Mouse (Mus musculus): Measurements from ENCODE around the gene Oaf.

Oaf gene

GRCm38 (mm10) chr9:43226573-43227160, 13.0 kb downstream of the Oaf start:
- in situ Hi-C loops (cut with MboI; ENCODE audit: low sequenced_read_pairs): loop anchor here (10.0 kb wide), 1 partner anchor 58 kb away; no protein-coding TSS in a partner anchor

- in situ Hi-C loops (cut with MboI; ENCODE audit: low sequenced_read_pairs): loop anchor here (10.0 kb wide), 1 partner anchor 59 kb away; no protein-coding TSS in a partner anchor
Measured at GRCm38 (mm10) chr9:43225481-43225880, 14.2 kb downstream of the Oaf start.

- in situ Hi-C loops (cut with MboI; ENCODE audit: low sequenced_read_pairs): loop anchor here (10.0 kb wide), 1 partner anchor 60 kb away; no protein-coding TSS in a partner anchor
Measured at GRCm38 (mm10) chr9:43224771-43225355, 14.8 kb downstream of the Oaf start.

- in situ Hi-C loops (cut with MboI; ENCODE audit: low sequenced_read_pairs): loop anchor here (10.0 kb wide), 1 partner anchor 62 kb away; no protein-coding TSS in a partner anchor
Measured at GRCm38 (mm10) chr9:43222429-43222715, 17.3 kb downstream of the Oaf start.

GRCm38 (mm10) chr9:43221643-43222428, 17.9 kb downstream of the Oaf start:
- in situ Hi-C loops (cut with MboI; ENCODE audit: low sequenced_read_pairs): loop anchor here (10.0 kb wide), 1 partner anchor 63 kb away; no protein-coding TSS in a partner anchor

- in situ Hi-C loops (cut with MboI; ENCODE audit: low sequenced_read_pairs): loop anchor here (5.0 kb wide), 1 partner anchor 69 kb away; no protein-coding TSS in a partner anchor
Measured at GRCm38 (mm10) chr9:43210771-43211450, 28.8 kb downstream of the Oaf start.

- in situ Hi-C loops (cut with MboI; ENCODE audit: low sequenced_read_pairs): loop anchor here (5.0 kb wide), 1 partner anchor 68 kb away; no protein-coding TSS in a partner anchor
Measured at GRCm38 (mm10) chr9:43210190-43210682, 29.5 kb downstream of the Oaf start, which contains the start of gene Pou2f3. Pou2f3 (minus strand) TSS chr9:43210369.

GRCm38 (mm10) chr9:43206022-43206390, 33.7 kb downstream of the Oaf start:
- in situ Hi-C loops (cut with MboI; ENCODE audit: low sequenced_read_pairs): no loop called here

GRCm38 (mm10) chr9:43205343-43206021, 34.2 kb downstream of the Oaf start:
- in situ Hi-C loops (cut with MboI; ENCODE audit: low sequenced_read_pairs): no loop called here

- in situ Hi-C loops (cut with MboI; ENCODE audit: low sequenced_read_pairs): no loop called here
Measured at GRCm38 (mm10) chr9:43200212-43200611, 39.5 kb downstream of the Oaf start.

GRCm38 (mm10) chr9:43194001-43194400, 45.7 kb downstream of the Oaf start:
- in situ Hi-C loops (cut with MboI; ENCODE audit: low sequenced_read_pairs): no loop called here

- in situ Hi-C loops (cut with MboI; ENCODE audit: low sequenced_read_pairs): no loop called here
Measured at GRCm38 (mm10) chr9:43191561-43191960, 48.1 kb downstream of the Oaf start.

- in situ Hi-C loops (cut with MboI; ENCODE audit: low sequenced_read_pairs): no loop called here
Measured at GRCm38 (mm10) chr9:43189021-43189356, 50.7 kb downstream of the Oaf start.

GRCm38 (mm10) chr9:43188309-43189020, 51.2 kb downstream of the Oaf start:
- in situ Hi-C loops (cut with MboI; ENCODE audit: low sequenced_read_pairs): no loop called here

- in situ Hi-C loops (cut with MboI; ENCODE audit: low sequenced_read_pairs): no loop called here
Measured at GRCm38 (mm10) chr9:43179614-43180013, 60.1 kb downstream of the Oaf start.

GRCm38 (mm10) chr9:43178172-43178571, 61.5 kb downstream of the Oaf start:
- in situ Hi-C loops (cut with MboI; ENCODE audit: low sequenced_read_pairs): no loop called here
